Mouse (Mus musculus) small intestine, adult 10 weeks (tissue): Measurements from ENCODE around the gene Gm38431. TPM values are rescaled to one million over a fixed set of nuclear protein-coding genes. Genes with fewer than 3 reads are reported as not detected.

ENCODE experiments used
- polyA plus RNA-seq: library from polyadenylated mRNA; stranded (reverse); fragments of 350-450 nt; fragmentation: Illumina TruSeq; extraction: RNeasy Lipid Tissue Mini Kit (QIAGEN cat#74804); gene quantifications from one replicate; pipeline ENCODE4 v1.2.3, GENCODE M21; 2014; ENCODE audit warnings: low replicate concordance

Gene Gm38431
- polyA plus RNA-seq = 1.3 TPM

DNA sequence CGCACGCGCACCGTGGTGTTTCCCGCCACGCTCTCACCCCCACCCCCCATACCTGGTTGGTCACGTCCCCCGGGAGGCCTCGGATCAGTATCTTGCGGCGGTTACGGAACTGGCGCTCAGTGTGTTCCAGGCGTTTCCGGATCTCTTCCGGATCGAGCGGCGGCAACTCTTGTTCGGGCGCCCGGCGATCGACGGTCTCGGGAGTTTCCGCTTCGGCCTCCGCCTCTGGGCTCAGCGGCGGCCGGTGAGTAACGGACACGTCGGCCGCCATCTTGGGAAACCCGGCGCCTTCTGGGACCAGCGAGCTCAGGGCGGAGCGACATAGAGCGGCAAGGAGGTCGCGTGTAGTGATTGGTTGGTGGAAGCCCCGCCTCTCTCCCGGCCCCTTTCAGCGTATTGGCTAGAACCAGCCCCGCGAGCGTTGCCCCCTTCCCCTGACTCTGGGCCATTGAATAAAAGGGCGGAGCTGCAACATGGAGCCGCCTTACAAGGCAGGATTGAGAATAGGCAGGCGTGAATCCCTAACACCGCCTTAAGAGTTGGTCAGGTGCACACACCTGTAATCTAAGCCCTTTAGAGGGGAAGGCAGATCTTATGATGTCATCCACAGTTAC is at the start of gene Gm38431, which contains the start of gene Raver1:
Gene Gm38431 (minus strand): TSS at position 291 of the 614 bp plus-strand sequence.
Gene Raver1 (minus strand): TSS at position 302 of the 614 bp plus-strand sequence.

DNA sequence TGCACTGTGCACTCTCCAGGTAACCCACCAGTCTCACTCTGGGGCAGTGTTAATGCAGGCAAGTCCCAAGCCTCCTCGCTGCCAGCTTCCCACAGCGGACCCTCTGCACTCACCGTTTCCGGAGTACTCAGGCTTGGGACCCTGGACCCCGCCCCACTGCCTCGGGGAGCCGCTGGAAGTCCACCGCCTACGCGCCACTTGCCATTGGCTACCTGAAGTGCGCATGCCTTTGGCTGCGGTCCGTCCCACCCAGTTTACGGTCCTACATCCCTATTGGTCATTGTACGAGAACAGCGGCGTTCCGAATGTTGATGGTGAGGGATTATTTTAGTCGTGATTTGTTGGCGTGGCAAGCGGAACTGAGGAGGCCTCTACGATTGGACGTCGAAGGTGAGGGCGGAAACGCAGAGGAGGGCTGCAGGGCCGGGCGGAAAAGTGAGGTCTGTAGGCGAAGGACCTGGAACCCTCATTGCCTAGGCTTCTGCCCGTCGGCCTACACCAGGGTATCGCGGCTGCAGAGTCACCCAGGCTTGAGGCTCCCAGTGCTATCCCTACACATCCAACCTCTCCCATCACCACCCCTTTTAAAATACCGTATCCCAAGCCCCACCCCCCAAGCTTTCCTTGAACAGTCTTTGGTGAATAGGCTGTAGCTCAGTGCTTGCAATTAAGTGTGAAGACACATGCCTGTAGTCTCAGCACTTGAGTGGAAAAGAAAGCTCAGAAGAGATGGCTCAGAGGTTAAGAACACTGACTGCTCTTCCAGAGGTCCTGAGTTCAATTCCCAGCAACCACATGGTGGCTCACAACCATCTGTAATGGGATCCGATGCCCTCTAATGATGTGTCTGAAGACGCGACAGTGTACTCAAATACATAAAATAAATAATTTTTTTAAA is 39.5 kb upstream of the Gm38431 start, which contains the start of gene Tyk2:
Gene Tyk2 (minus strand): TSS at position 185 of the 898 bp plus-strand sequence.

DNA sequence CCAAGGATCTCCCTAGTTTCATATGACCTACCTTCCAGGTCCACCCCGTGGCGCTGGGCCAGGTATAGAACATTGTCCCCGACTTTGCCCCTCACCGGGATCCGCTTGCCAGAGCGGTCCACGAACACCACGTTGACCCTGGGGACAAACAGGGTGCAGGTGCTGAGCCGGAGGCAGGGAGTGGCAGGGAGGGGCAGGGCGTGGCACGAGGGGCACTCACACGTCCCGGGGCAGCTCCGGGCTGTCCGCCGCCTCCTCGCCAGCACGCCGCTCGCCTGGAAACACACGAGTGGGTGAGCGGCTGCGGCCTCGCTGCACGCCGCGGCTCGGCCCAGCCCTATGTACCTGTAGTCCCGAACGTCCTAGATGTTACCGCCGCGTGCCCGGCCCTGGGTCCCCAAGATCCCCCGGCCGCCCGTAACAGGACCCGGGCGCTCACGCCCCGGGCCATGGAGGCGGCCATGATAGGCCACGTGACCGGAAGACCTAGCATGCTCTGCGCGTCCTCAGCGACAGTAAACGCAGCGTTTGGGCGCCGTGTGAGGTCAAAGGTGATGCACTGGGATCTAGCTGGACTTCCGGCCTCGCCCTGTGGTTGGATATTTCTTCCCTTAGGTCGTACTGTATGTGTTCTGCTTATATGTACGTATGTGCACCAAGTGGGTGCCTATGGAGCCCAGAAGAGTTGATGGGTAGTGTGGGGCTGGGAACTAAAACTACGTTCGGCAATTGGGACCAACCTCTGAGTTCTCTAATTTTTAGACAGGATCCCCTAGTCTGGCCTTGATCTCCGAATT is 18.6 kb downstream of the Gm38431 start, which contains the start of the genes Gm49373 and Fdx1l:
Gene Gm49373 (minus strand): TSS at position 53 of the 797 bp plus-strand sequence.
Gene Fdx1l (minus strand): TSS at position 571 of the 797 bp plus-strand sequence.

DNA sequence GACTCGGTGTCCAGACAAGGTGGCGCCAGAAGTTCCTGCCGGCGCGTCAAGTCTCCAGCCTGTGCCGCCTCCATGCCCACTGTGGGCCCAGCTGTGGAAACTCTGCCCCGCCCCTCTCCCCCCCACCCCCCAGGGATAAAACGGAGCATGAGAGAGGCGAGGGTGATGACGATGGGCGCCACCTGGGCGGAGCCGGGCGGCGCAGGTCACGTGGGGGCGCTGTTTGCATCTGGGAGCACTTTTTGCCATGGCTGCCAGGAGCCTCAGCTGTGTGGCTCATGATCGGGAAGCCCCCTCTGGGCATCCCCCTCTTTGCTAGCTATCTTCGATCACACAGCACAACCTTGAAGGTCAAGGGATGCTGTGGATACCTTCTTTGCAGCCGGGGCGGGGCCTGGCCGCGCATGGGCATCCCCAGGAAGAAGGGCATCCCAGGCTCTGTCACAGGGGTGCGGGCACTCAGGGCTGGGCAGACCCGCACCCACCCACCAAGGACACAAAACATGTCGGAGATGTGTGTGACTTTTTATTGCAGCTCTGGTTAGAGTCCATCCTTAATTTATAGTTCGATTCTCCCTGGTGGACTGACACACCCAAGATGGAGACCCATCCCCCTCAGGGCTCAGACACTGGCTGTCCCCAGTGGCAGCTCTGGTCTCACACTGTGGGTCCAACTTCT is 24.7 kb downstream of the Gm38431 start, which contains the start of gene Zglp1:
Gene Zglp1 (minus strand): TSS at position 88 of the 679 bp plus-strand sequence.

DNA sequence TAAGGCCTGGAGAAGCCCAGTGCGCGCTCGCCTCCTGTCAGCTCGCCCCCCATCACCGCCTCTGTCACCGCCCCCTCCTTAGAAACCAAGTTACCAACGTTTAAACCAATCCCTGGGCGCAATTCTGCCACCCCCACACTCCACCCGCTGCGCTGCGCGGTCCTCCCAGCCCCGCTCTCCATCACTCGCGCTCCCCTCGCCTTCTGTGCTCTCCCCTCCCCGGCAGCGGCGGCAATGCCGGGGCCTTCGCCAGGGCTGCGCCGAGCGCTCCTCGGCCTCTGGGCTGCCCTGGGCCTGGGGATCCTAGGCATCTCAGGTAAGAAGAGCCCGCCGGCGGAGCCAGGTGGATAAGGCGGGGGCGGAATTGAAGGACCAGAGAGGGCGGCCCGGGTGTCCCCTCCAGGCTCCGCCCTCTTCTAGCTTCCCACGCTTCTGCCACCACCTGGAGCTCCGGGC is 59.9 kb downstream of the Gm38431 start, which contains the start of gene Icam5:
Gene Icam5 (plus strand): TSS at position 178 of the 456 bp plus-strand sequence.

DNA sequence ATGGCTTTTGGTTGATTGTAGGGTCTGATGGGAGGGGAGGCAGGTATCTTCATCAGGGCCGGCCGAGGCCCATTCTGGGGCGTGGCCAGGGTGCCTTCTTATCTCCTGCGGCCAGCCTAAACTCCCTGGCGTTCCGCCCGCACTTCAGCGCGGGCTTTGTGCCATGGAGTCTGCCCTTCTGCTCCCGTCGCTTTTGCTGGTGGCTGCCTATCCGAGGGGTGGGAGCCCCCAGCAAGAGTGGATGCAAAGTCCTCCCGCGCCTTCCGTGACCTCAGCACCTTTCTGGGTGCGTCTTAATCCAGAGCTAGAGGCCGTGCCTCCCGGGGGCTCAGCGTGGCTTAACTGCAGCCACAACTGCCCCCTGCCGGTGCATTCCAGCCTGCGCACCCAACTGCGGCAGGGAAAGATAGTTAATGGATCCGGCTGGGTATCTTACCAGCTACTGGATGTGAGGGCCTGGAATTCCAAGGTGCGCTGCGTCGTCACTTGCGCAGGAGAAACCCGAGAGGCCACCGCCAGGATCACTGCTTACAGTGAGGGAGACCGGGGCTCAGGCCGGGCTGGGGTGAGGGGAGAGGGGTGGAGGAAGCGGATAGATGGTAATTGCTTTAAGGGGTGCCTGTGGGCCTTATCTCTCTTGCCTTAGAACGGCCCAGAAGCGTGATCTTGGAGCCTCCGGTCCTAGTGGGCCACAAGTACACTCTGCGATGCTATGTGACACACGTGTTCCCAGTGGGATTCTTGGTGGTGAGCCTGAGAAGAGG is 62.3 kb downstream of the Gm38431 start, which contains the start of gene Icam4:
Gene Icam4 (plus strand): TSS at position 83 of the 764 bp plus-strand sequence.

Other genes starting within 250 kb of the Gm38431 start
- gene A230050P20Rik, start 223.4 kb downstream of the Gm38431 start, polyA plus RNA-seq = 3.6 TPM
- gene Angptl6, start 212.3 kb downstream of the Gm38431 start, polyA plus RNA-seq = not detected
- 0.48 TPM for gene Ppan, start 203.8 kb downstream of the Gm38431 start, polyA plus RNA-seq
- 8.9 TPM for gene Eif3g, start 193.4 kb downstream of the Gm38431 start, polyA plus RNA-seq
- gene Dnmt1, start 132.1 kb downstream of the Gm38431 start, polyA plus RNA-seq = 5.3 TPM
- gene S1pr2, start 115.2 kb downstream of the Gm38431 start, polyA plus RNA-seq = 0.07 TPM
- 1.6 TPM for gene Mrpl4, start 89.3 kb downstream of the Gm38431 start, polyA plus RNA-seq
- gene Icam1, start 76.0 kb downstream of the Gm38431 start, polyA plus RNA-seq = 2.1 TPM
- gene Icam4, start 62.6 kb downstream of the Gm38431 start, polyA plus RNA-seq = not detected
- not detected for gene Icam5, start 59.9 kb downstream of the Gm38431 start, polyA plus RNA-seq
- not detected for gene Zglp1, start 24.9 kb downstream of the Gm38431 start, polyA plus RNA-seq
- gene Gm49373, start 18.9 kb downstream of the Gm38431 start, polyA plus RNA-seq = 0.22 TPM
- not detected for gene Fdx1l, start 18.4 kb downstream of the Gm38431 start, polyA plus RNA-seq
- 10.2 TPM for gene Raver1, start within 50 bp of the Gm38431 start, polyA plus RNA-seq
- 2.3 TPM for gene Tyk2, start 39.2 kb upstream of the Gm38431 start, polyA plus RNA-seq
- 1.6 TPM for gene Cdc37, start 58.0 kb upstream of the Gm38431 start, polyA plus RNA-seq
- 0.48 TPM for gene Pde4a, start 73.7 kb upstream of the Gm38431 start, polyA plus RNA-seq
- 5.1 TPM for gene Keap1, start 147.4 kb upstream of the Gm38431 start, polyA plus RNA-seq
- not detected for gene S1pr5, start 156.4 kb upstream of the Gm38431 start, polyA plus RNA-seq
- 1.1 TPM for gene Atg4d, start 173.3 kb upstream of the Gm38431 start, polyA plus RNA-seq
- 0.89 TPM for gene Kri1, start 196.0 kb upstream of the Gm38431 start, polyA plus RNA-seq
- 3.7 TPM for gene Cdkn2d, start 199.4 kb upstream of the Gm38431 start, polyA plus RNA-seq
- 3.9 TPM for gene Ap1m2, start 220.3 kb upstream of the Gm38431 start, polyA plus RNA-seq
- 3.9 TPM for gene Slc44a2, start 228.7 kb upstream of the Gm38431 start, polyA plus RNA-seq